Mouse (Mus musculus) brain, adult 2 months (tissue): Measurements from ENCODE around the gene Adgrd1.

ENCODE experiments used
- DNase-seq: peaks from one replicate; pipeline ENCODE4 v3.0.0; 2011; ENCODE audit warnings: low read depth, low spot score

Gene Adgrd1

DNA sequence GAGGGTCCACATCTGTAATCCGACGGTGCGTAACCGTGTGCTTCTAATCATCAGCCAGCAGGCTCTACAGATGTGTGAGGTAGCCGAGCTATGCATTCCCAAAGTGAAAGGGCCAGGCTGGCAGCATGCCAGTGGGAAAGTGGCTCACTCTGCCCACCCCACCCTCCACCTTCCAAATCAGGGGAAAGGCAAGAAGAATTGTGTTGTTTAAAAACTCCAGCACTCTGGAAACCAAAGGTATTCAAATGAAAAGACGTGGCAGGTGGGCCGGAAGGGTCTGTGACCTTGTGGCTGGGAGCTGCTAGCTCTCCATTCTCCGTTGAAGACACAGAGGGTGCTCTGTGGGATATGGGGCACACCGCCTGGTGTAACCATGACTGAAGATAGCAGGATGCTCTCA, 100.0 kb downstream of the Adgrd1 start:
- DNase-seq: no peak

DNA sequence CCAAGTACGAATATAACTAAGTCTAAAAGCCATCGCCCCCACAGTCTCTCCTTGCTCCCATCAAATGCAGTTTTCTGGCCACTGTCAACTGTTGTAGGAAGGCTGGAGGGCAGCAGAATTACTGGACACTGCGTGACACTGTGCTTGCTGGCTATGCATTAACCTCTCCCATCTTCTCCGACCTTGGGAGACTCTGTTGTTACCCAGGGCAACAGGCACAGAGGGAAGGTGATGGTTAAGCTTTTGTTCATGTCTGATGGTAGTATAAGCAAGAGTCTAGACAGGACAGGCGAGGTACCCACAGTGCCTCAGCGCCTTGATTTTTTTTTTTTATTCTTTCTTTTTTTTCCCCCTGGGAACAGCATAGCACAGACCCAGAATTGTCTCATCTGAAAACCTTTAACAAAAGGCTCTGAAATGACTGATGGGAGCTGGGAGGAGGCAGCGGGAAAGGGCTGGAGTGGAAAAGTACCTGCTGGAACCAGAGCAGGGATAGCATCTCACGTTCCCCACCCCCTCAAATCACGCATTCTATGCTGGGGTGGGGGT, 100.5 kb downstream of the Adgrd1 start:
- DNase-seq: peak; percentile 48

DNA sequence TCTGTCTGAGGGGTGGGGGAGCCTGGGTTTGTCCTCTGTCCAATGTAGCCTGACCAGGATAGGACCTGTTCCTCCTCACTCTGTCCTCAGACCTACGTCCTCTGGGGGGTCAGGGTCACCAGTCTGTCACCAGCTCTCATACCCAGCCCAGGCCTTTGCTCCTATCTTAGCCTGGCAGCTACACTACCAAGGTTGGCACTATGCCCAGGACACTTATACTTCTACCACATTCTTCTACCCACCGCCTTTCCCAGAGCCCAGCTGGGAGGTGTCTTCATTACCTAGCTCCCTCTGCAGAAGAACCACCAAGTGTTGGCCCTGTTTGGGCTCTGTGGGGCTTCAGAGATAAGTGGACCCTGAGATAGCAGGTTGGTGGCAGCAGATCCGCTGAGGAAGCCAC, 103.6 kb downstream of the Adgrd1 start:
- no peak for DNase-seq

GRCm38 (mm10) chr5:129208279-129208678, 111.7 kb downstream of the Adgrd1 start:
- DNase-seq: no peak

- peak; percentile 54 for DNase-seq
Measured at GRCm38 (mm10) chr5:129208845-129209244, 112.3 kb downstream of the Adgrd1 start.

- peak; percentile 43 for DNase-seq
Measured at GRCm38 (mm10) chr5:129211385-129212031, 115.0 kb downstream of the Adgrd1 start.

DNA sequence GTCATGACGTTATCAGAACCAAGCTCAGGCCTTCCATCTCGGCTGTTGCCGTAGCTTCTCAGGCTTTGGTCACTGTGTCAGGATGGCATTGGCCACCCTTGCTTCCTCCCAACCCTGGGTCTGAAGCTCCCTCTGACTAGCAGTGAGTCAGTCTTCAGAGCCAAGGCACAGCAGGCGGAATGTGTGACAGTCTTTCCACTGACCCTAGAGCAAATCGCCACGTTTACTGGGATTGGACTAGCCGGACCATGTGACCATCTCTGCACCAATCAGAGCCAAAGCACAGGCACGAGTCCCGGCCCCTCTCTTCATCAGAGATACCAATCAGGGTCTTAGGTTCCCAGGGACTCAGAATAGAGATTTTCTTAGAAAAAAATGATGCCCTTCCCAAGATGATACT, 117.5 kb downstream of the Adgrd1 start:
- DNase-seq: no peak

DNA sequence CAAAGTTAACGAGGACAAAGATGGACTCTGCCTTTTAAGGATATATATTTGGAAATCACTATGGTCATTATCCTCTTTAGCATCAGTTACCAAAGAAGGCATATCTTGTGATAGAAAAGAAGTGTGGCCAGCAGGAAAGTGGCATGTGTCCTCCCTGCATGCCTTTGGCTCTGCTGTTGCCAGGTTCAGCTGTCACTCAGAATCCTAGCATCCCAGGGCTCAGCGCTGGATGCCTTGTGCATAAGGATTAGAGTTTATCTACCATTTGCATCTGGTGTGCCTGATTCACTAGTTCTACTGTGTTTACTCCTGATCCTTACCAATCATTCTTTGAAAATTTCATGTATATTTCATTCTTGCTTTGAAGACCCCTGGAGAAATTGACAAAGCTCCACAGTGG, 119.5 kb downstream of the Adgrd1 start:
- DNase-seq: no peak

DNA sequence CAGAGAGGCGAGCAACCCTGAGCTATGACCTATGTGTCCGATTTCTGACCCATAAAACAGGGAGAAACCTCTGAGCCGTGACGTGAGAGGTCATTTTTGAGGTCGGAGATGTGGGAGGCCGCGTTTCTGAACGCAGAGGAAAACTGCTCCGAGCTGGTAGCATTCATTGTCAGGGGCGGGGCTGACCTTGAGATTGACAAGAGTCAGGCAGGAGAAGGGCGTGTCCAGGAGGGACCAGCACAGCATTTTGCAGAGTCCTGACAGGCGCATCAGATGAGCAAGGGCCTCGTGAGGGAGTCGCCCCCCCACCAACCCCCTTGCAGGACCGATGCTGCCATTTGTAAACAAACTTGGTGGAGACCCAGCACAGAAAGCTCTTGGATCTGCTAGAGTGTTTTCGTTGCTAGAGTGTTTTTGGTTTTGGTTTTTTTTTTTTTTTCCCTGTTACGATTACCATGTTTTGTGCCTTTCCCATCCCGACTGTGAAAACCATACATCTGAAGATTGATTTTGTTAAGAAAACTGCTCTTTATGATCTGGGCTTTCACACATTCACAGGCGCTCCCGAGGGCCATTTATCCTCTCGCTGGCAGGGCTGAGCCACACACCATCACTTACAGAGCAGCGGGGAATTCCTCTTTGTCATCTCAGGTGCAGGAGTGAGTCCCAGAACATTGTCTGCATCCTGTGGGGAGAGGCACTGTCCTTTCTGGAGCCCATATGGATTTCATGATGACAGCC, 121.1 kb downstream of the Adgrd1 start:
- DNase-seq: no peak

GRCm38 (mm10) chr5:129218222-129218505, 121.6 kb downstream of the Adgrd1 start:
- DNase-seq: peak; percentile 32

- DNase-seq: no peak
Measured at GRCm38 (mm10) chr5:129218537-129218981, 122.0 kb downstream of the Adgrd1 start.

- no peak for DNase-seq
Measured at GRCm38 (mm10) chr5:129219178-129219760, 122.7 kb downstream of the Adgrd1 start.

GRCm38 (mm10) chr5:129225810-129226450, 129.4 kb downstream of the Adgrd1 start:
- DNase-seq: peak; percentile 45

- DNase-seq: peak; percentile 28
Measured at GRCm38 (mm10) chr5:129228171-129228570, 131.6 kb downstream of the Adgrd1 start.

GRCm38 (mm10) chr5:129233301-129233700, 136.8 kb downstream of the Adgrd1 start:
- DNase-seq: no peak

GRCm38 (mm10) chr5:129233881-129234432, 137.4 kb downstream of the Adgrd1 start:
- no peak for DNase-seq

GRCm38 (mm10) chr5:129236366-129236765, 139.8 kb downstream of the Adgrd1 start:
- no peak for DNase-seq

GRCm38 (mm10) chr5:129241865-129242264, 145.3 kb downstream of the Adgrd1 start:
- DNase-seq: no peak

DNA sequence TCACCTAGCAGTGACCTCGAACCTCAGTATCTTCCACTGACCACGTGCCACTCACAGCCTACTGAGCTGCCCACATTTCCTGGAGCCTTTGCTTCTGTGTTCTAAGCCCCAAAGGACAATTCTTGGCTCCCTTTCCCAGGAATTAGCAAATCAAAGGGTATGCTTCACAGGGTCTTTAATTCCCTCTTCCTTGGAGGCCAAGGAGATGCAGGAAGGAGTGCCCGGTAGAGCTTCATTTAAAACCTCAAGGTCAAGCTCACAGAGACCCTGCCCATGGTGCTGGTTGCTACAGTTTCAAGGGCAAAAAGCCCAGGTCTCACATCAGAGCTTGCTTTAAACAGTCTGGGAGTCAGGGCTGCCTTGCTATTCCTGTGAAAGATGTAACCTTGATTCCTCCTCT, 145.7 kb downstream of the Adgrd1 start:
- no peak for DNase-seq

- no peak for DNase-seq
Measured at GRCm38 (mm10) chr5:129243120-129243519, 146.6 kb downstream of the Adgrd1 start.

DNA sequence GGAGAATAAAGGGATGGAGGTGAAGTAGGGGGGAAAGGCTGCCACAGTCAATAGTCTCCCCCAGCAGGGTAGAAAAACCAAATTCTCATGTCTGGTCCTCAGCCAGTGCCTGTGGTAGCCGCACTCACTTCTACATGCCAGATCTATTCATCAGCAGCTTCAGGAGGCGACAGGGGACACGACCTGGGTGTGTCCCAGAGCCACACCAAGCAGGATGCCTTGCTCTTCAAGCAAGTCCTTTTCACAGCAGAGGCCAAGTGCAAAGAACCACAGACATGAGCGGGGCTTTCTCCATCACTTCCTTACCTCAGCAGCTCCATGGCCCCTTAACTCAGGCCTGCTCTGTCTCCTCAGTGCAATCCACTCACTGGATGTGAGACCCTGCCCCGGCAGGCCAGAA, 147.8 kb downstream of the Adgrd1 start:
- DNase-seq: no peak

GRCm38 (mm10) chr5:129249080-129249479, 152.5 kb downstream of the Adgrd1 start:
- DNase-seq: no peak
